Mouse (Mus musculus) embryonic fibroblast, embryonic 13.5 days (primary cell): ENCODE results near the gene Ptprn2.

Experiments used
- CTCF ChIP-seq: IDR thresholded peaks from 2 replicates; pipeline ENCODE4 v1.5.1; 2011; ENCODE audit warnings: mild to moderate bottlenecking, control low read depth, low read length, moderate library complexity, borderline replicate concordance; ENCODE audit not compliant: insufficient read depth
- POLR2A ChIP-seq: IDR thresholded peaks from 2 replicates; pipeline ENCODE4 v1.6.1; 2011; ENCODE audit warnings: low read depth, mild to moderate bottlenecking, control low read depth, low read length, moderate library complexity

GRCm38 (mm10) chr12:117079724-117080123 lies 594.2 kb downstream of the Ptprn2 start:
- TF ChIP-seq CTCF (no peak), POLR2A (no peak)
